ENCODE assay signal across 10 mouse cellular contexts in genomic region chr6:115901489-115901931, GRCm38 (mm10). TPM values are rescaled to one million over a fixed set of nuclear protein-coding genes. Genes with fewer than 3 reads are reported as not detected.
DNase-seq lines count a peak whose midpoint lies in the region; ATAC-seq and TF ChIP-seq lines count a peak whose summit lies in the region.
"Had no signal": no experiment of that assay in that cellular context is flagged by ENCODE, and none has a peak within 500 bp of the region (broad histone marks: within the 10 kb centered on the region; RNA-seq: fewer than 3 reads in every experiment).

No protein-coding gene starts in this region.

- peaks cover 1% of the 10 kb centered on the region for H3K36me3 ChIP-seq in testis, adult 2 months (ENCODE audit: control insufficient read depth, insufficient read depth, low read length)
- H3K36me3 ChIP-seq in intestine, embryonic 16.5 days (ENCODE audit: control insufficient read depth, insufficient read depth, low read length): no peaks in the 10 kb centered on the region

- peak; percentile 45 to 46 for DNase-seq in cerebellum, adult 2 months
- no peak for DNase-seq in cerebellum, adult 11 months
- no peak for DNase-seq in testis, postnatal 10 days (ENCODE audit: low spot score)
- peak; percentile 89 for DNase-seq in skeletal muscle tissue, adult 2 months (ENCODE audit: low read depth, low spot score)
- no peak for DNase-seq in left cerebral cortex, postnatal 4 days
- no peak for DNase-seq in spleen, postnatal 4 days (ENCODE audit: low spot score in 2 of 2)

- no peaks in the 10 kb centered on the region for H3K9me3 ChIP-seq in intestine, embryonic 16.5 days (ENCODE audit: control insufficient read depth, low read length)
- H3K9me3 ChIP-seq: embryonic facial prominence, embryonic 13.5 days; neural tube, embryonic 12.5 days had no signal

- H3K27ac ChIP-seq in cerebellum, adult 2 months (ENCODE audit: insufficient read depth, low read length): 0 out of 2 replicates have a peak overlapping the region, but pooled peaks have one; percentile 15
- H3K27ac ChIP-seq in testis, adult 2 months (ENCODE audit: control insufficient read depth, insufficient read depth, low read depth, low read length): 0 out of 2 replicates have a peak overlapping the region, but pooled peaks have one; percentile 2
- H3K27ac ChIP-seq in intestine, embryonic 16.5 days (ENCODE audit: low read length): 0 out of 2 replicates have a peak overlapping the region, but pooled peaks have one; percentile 33
- H3K27ac ChIP-seq: embryonic facial prominence, embryonic 13.5 days; neural tube, embryonic 12.5 days had no signal

- no peak for TF ChIP-seq CTCF in cerebellum, adult 2 months (IDR thresholded peaks at IDR 0.05; ENCODE audit: borderline replicate concordance, insufficient read depth, low read depth, low read length)
- TF ChIP-seq CTCF in testis, adult 2 months (IDR thresholded peaks at IDR 0.05; ENCODE audit: control insufficient read depth, insufficient read depth, insufficient replicate concordance, low read depth, low read length): no peak

- H3K9ac ChIP-seq in intestine, embryonic 16.5 days (ENCODE audit: low read depth, low read length): no peak overlapping the region
- H3K9ac ChIP-seq: embryonic facial prominence, embryonic 13.5 days; neural tube, embryonic 12.5 days had no signal

- no peak overlapping the region for H3K4me2 ChIP-seq in intestine, embryonic 16.5 days (ENCODE audit: low read depth, low read length)
- H3K4me2 ChIP-seq: embryonic facial prominence, embryonic 13.5 days; neural tube, embryonic 12.5 days had no signal

- 49% methylated on average over 8 of the region's 8 CpGs for WGBS in cerebellum, adult 2 months
- WGBS in intestine, embryonic 16.5 days: 77% methylated on average over 8 of the region's 8 CpGs

- intact Hi-C loops in left cerebral cortex, postnatal 4 days (cut with DNase I): loop anchor here (5.0 kb wide), 2 partner anchors 81 to 106 kb away; no protein-coding TSS in a partner anchor

- H3K27me3 ChIP-seq in cerebellum, adult 2 months (ENCODE audit: control insufficient read depth, insufficient read depth, low read length): no peaks in the 10 kb centered on the region
- H3K27me3 ChIP-seq in testis, adult 2 months (ENCODE audit: control insufficient read depth, insufficient read depth, low read length): no peaks in the 10 kb centered on the region
- no peaks in the 10 kb centered on the region for H3K27me3 ChIP-seq in intestine, embryonic 16.5 days (replicated peaks; ENCODE audit: control insufficient read depth, insufficient read depth, low read length)
- H3K27me3 ChIP-seq: embryonic facial prominence, embryonic 13.5 days; neural tube, embryonic 12.5 days had no signal

- peaks cover 19% of the 10 kb centered on the region; the same call in 1 of the 2 replicates for H3K4me1 ChIP-seq in cerebellum, adult 2 months (ENCODE audit: control insufficient read depth, insufficient read depth, low read length)
- no peaks in the 10 kb centered on the region for H3K4me1 ChIP-seq in testis, adult 2 months (ENCODE audit: control insufficient read depth, insufficient read depth, low read length)
- 0 out of 2 replicates have a peak, but pooled peaks cover 3% of the 10 kb centered on the region for H3K4me1 ChIP-seq in intestine, embryonic 16.5 days (ENCODE audit: control insufficient read depth, insufficient read depth, low read length)

- no peak for TF ChIP-seq POLR2A in cerebellum, adult 2 months (IDR thresholded peaks at IDR 0.05; ENCODE audit: borderline replicate concordance, insufficient read depth, low read length)
- no peak for TF ChIP-seq POLR2A in testis, adult 2 months (IDR thresholded peaks at IDR 0.05; ENCODE audit: control insufficient read depth, low read depth, low read length)

- H3K4me3 ChIP-seq in cerebellum, adult 2 months (replicated peaks; ENCODE audit: insufficient read depth, low read depth, low read length): no peak overlapping the region
- no peak overlapping the region for H3K4me3 ChIP-seq in testis, adult 2 months (ENCODE audit: control insufficient read depth, low read depth, low read length)
- H3K4me3 ChIP-seq in intestine, embryonic 16.5 days (ENCODE audit: low read length): no peak overlapping the region
- H3K4me3 ChIP-seq: embryonic facial prominence, embryonic 13.5 days; neural tube, embryonic 12.5 days had no signal

- ATAC-seq in intestine, embryonic 16.5 days: 0 out of 2 replicates have a peak, but pooled peaks have one; percentile 38

RNA-seq across cellular contexts. Expression of gene Rho, which starts 30.0 kb away (rescaled TPM):
- polyA plus RNA-seq in cerebellum, adult 2 months (2012; rRNA removed): 0.79 and 0.89 TPM in 2 replicates
- 4.8 and 5.7 TPM in 2 replicates for polyA plus RNA-seq in testis, adult 2 months (2012; rRNA removed)
- polyA plus RNA-seq in intestine, embryonic 16.5 days (2015; fragmentation: Nextera tagmentation; extraction: Ambion mirVana): 0.31 TPM in 1 of 2 replicates, not detected in the other
- under 1 TPM; 0.28 to 0.56 TPM for total RNA-seq in left cerebral cortex, postnatal 4 days (2021)

RNA-seq across cellular contexts. Expression of gene H1foo, which starts 43.2 kb away (rescaled TPM):
- not detected in 2 replicates for polyA plus RNA-seq in cerebellum, adult 2 months (2012; rRNA removed)
- polyA plus RNA-seq in testis, adult 2 months (2012; rRNA removed): not detected in 2 replicates
- not detected in 2 replicates for polyA plus RNA-seq in intestine, embryonic 16.5 days (2015; fragmentation: Nextera tagmentation; extraction: Ambion mirVana)
- not detected for total RNA-seq in left cerebral cortex, postnatal 4 days (2021)
- polyA plus RNA-seq: embryonic facial prominence, embryonic 13.5 days; neural tube, embryonic 12.5 days had no signal

RNA-seq across cellular contexts. Expression of gene Ift122, which starts 48.2 kb away (rescaled TPM):
- 22.3 TPM in 2 replicates for polyA plus RNA-seq in cerebellum, adult 2 months (2012; rRNA removed)
- polyA plus RNA-seq in testis, adult 2 months (2012; rRNA removed): 126 and 128 TPM in 2 replicates
- polyA plus RNA-seq in intestine, embryonic 16.5 days (2015; fragmentation: Nextera tagmentation; extraction: Ambion mirVana): 13.0 and 13.1 TPM in 2 replicates
- total RNA-seq in left cerebral cortex, postnatal 4 days (2021): 10 to 100 TPM; 28.9 to 35.8 TPM

RNA-seq across cellular contexts. Expression of gene Mbd4, which starts 48.3 kb away (rescaled TPM):
- polyA plus RNA-seq in cerebellum, adult 2 months (2012; rRNA removed): 9.5 and 10.9 TPM in 2 replicates
- polyA plus RNA-seq in testis, adult 2 months (2012; rRNA removed): 6.3 and 7.6 TPM in 2 replicates
- polyA plus RNA-seq in intestine, embryonic 16.5 days (2015; fragmentation: Nextera tagmentation; extraction: Ambion mirVana): 10.0 and 12.2 TPM in 2 replicates
- 1 to 10 TPM; 6.4 to 7.1 TPM for total RNA-seq in left cerebral cortex, postnatal 4 days (2021)

Comparison
In these comparisons a context has a peak if more than half of its experiments do, and no peak if none do; other contexts are left out.
1. DNase-seq: peak in cerebellum, adult 2 months (2 of 2) and skeletal muscle tissue, adult 2 months (single experiment); none in cerebellum, adult 11 months (single experiment), testis, postnatal 10 days (single experiment), left cerebral cortex, postnatal 4 days (single experiment) and spleen, postnatal 4 days (0 of 2).
2. Peak in every context shown above with its lines, with median percentiles within 50 percentile points of each other: H3K27ac ChIP-seq.